Mouse (Mus musculus): Measurements from ENCODE around the gene Trim66. TPM values are rescaled to one million over a fixed set of nuclear protein-coding genes. Genes with fewer than 3 reads are reported as not detected.

Trim66 gene
- polyA plus RNA-seq, 1 experiment from 2014 or later: 5.6 TPM

DNA sequence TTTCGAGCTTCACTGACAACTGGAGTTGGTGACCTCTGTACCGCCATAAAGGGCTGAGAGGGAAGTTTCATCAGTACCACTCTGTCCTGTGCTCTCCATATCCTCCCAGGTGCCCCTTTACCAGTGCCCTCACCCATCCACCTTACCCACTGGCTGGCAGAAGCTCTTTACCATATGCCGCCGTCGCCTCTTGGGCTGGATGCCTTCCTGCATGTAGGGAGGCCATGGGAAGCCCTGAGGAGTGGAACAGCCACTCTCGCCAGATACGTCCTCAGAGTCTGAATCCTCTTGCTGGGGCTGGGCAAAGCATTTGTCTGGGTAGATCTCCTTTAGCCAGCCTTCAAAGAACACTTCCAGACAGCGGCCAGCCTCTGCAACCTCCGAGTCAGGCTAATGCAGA lies 53.1 kb downstream of the Trim66 start:
- H3K9me3 ChIP-seq (replicated peaks): no peaks in the 10 kb centered on the region
- 85% methylated on average over 9 of the region's 9 CpGs for WGBS
- no peak overlapping the region for H3K4me2 ChIP-seq (replicated peaks)
- ATAC-seq (ENCODE audit: insufficient number of reproducible peaks, low FRiP score, low TSS enrichment, low read depth): no peak
- H3K36me3 ChIP-seq: no peaks in the 10 kb centered on the region
- H3K27ac ChIP-seq (replicated peaks): no peak overlapping the region
- H3K9ac ChIP-seq: no peak overlapping the region
- H3K4me3 ChIP-seq (replicated peaks): no peak overlapping the region
- H3K4me1 ChIP-seq: no peaks in the 10 kb centered on the region
- no peaks in the 10 kb centered on the region for H3K27me3 ChIP-seq

DNA sequence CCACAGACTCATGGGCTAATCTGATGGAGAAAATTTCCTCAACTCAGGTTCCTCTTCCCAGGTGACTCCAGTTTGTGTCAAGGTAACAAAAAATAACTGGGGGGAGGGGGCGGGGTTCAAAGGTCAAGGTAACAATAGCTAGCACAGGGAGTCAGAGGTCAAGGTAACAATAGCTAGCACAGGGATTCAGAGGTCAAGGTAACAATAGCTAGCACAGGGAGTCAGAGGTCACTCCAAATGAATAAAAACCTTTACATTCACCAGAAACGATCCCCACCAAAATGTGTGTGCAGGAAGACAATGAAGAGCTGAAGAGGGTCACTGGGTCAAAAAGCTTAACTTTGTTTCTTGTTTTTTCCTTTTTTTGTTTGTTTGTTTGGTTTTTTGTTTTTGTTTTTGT lies 59.9 kb downstream of the Trim66 start:
- Histone ChIP-seq H3K36me3 (no peaks in the 10 kb centered on the region), H3K9me3 (replicated peaks) (no peaks in the 10 kb centered on the region), H3K27me3 (no peaks in the 10 kb centered on the region), H3K4me2 (replicated peaks) (no peak overlapping the region), H3K9ac (no peak overlapping the region), H3K27ac (replicated peaks) (no peak overlapping the region), H3K4me1 (no peaks in the 10 kb centered on the region), H3K4me3 (replicated peaks) (no peak overlapping the region)
- WGBS: 86% methylated on average over 2 of the region's 2 CpGs
- ATAC-seq (ENCODE audit: insufficient number of reproducible peaks, low FRiP score, low TSS enrichment, low read depth): no peak

DNA sequence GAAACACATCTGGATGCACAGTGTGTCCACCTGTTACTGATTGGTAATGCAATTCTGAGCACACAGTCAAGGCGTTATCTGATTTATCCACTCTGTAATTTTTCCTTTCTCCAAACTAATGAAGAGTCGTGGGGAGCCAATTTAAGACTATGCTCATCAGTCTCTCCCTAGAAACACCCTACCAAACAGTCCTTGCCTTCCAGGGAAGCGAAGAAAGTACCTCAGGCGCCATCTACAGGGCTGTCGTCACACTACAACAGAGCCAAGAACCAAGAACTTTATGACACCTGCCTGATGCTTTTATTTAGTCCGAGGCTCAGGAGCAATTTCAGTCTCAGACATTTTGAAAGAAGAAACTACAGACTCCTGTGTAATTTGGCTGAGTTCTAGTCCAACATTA lies 62.9 kb downstream of the Trim66 start:
- no peak for ATAC-seq (ENCODE audit: insufficient number of reproducible peaks, low FRiP score, low TSS enrichment, low read depth)
- no peak overlapping the region for H3K9ac ChIP-seq
- no peaks in the 10 kb centered on the region for H3K36me3 ChIP-seq
- 0 out of 2 replicates have a peak, but pooled peaks cover under 1% of the 10 kb centered on the region for H3K4me1 ChIP-seq
- H3K4me2 ChIP-seq (replicated peaks): no peak overlapping the region
- H3K9me3 ChIP-seq (replicated peaks): no peaks in the 10 kb centered on the region
- 12% methylated on average over 6 of the region's 6 CpGs for WGBS
- no peaks in the 10 kb centered on the region for H3K27me3 ChIP-seq
- no peak overlapping the region for H3K27ac ChIP-seq (replicated peaks)
- H3K4me3 ChIP-seq (replicated peaks): no peak overlapping the region

DNA sequence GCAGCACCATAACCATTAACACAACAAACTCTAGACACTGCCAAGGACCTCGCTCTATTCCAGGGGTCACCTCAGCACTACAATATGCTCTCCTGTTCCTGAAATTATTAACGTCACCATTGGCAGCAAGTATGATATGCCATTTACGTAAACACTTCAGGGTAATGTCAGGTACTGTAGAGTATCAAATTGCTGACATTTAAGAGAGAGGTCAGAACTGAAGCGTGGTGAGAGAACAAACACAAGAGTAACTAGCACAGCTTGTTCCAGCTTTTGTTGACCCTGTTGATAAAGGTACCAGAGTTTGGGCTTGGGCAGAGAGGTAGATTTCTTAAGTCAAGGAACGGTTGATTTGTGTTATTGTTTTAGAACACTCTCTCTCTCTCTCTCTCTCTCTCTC lies 65.2 kb downstream of the Trim66 start:
- no peak overlapping the region for H3K27ac ChIP-seq (replicated peaks)
- H3K9me3 ChIP-seq (replicated peaks): no peaks in the 10 kb centered on the region
- H3K36me3 ChIP-seq: no peaks in the 10 kb centered on the region
- no peak for ATAC-seq (ENCODE audit: insufficient number of reproducible peaks, low FRiP score, low TSS enrichment, low read depth)
- peaks cover 19% of the 10 kb centered on the region for H3K4me1 ChIP-seq
- no peak overlapping the region for H3K4me2 ChIP-seq (replicated peaks)
- peaks cover 6% of the 10 kb centered on the region for H3K27me3 ChIP-seq
- H3K4me3 ChIP-seq (replicated peaks): no peak overlapping the region
- no peak overlapping the region for H3K9ac ChIP-seq
- WGBS: 62% methylated on average over 5 of the region's 5 CpGs

DNA sequence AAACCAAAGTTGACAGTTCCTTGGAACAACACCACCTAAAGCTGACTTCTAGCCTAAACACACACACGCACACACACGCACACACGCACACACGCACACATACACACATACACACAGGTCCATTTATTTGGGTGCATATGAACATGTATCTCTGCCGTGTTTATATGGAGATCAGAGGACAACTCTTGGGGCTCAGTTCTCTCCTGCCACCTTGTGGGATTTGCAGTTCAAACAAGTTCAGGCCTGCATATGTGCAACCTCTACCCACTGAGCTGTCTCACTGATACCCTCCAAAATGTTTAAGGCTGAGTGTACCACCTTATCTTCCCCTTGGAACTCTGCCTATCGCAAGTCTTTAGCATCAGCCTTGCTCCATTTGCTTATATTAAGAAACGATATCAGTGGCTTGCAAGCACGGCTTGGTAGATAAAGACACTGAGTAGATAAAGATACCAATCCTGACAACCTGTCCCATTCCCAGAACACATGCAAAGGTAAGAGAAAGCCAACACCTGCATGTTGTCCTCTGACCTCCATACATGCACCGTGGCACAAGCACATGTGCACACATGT lies 67.2 kb downstream of the Trim66 start:
- Histone ChIP-seq H3K4me1 (peaks cover 19% of the 10 kb centered on the region), H3K9me3 (replicated peaks) (no peaks in the 10 kb centered on the region), H3K27ac (replicated peaks) (no peak overlapping the region), H3K9ac (no peak overlapping the region), H3K4me3 (replicated peaks) (no peak overlapping the region), H3K4me2 (replicated peaks) (no peak overlapping the region), H3K27me3 (peaks cover 6% of the 10 kb centered on the region), H3K36me3 (no peaks in the 10 kb centered on the region)
- ATAC-seq (ENCODE audit: insufficient number of reproducible peaks, low FRiP score, low TSS enrichment, low read depth): no peak
- WGBS: 83% methylated on average over 9 of the region's 9 CpGs

DNA sequence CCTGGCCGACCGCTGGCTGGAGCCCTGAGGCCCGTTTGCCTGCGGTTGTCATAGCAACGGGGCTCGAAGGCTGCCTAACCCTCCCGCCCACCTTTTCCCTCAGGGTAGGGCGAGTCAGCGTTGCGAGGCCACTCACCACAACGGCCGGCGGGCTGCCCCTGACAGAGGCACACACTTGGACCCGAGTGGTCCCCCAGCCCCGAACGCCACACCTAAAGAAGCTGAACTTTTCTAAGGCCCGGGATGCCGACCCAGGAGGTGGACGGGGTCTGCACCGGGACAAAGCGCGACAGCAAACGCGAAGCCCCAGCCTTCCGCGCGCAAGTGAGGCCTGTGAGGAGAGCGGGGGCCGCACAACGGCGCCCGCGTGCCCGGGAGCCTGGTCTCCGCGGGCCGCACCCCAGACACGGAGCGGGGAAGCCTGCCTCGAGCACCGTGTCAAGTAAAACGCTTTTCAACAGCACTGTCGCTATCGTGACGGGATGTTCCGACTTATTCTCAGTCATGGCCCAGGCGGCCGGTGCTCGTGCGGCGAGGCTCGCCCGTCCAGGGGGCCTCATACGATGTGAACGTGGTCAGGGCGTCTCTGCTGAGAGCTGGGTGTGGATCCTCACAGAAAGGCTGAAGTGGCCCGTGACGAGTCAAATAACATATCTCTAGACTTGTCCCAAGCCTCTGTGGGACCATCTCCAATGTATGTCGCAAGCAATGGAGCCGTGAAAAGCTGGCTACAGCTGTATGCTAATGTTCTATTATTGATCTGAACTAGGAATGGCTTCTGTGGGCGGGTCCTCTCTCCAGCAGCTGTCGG lies 68.9 kb downstream of the Trim66 start, which contains the start of gene Stk33:
Gene Stk33 (minus strand): TSS at position 301 of the 811 bp plus-strand sequence.
- peak; percentile 81 for ATAC-seq (ENCODE audit: insufficient number of reproducible peaks, low FRiP score, low TSS enrichment, low read depth)
- no peaks in the 10 kb centered on the region for H3K9me3 ChIP-seq (replicated peaks)
- H3K4me2 ChIP-seq (replicated peaks): peak within 1 kb of the TSS; percentile 91
- H3K9ac ChIP-seq: peak within 1 kb of the TSS; percentile 50
- no peak within 1 kb of the TSS for H3K27ac ChIP-seq (replicated peaks)
- peak within 1 kb of the TSS; percentile 51 for H3K4me3 ChIP-seq (replicated peaks)
- peaks cover 6% of the 10 kb centered on the region for H3K27me3 ChIP-seq
- H3K36me3 ChIP-seq: no peaks in the 10 kb centered on the region
- H3K4me1 ChIP-seq: peaks cover 19% of the 10 kb centered on the region
- under 1% methylated on average over 62 of the region's 62 CpGs for WGBS

DNA sequence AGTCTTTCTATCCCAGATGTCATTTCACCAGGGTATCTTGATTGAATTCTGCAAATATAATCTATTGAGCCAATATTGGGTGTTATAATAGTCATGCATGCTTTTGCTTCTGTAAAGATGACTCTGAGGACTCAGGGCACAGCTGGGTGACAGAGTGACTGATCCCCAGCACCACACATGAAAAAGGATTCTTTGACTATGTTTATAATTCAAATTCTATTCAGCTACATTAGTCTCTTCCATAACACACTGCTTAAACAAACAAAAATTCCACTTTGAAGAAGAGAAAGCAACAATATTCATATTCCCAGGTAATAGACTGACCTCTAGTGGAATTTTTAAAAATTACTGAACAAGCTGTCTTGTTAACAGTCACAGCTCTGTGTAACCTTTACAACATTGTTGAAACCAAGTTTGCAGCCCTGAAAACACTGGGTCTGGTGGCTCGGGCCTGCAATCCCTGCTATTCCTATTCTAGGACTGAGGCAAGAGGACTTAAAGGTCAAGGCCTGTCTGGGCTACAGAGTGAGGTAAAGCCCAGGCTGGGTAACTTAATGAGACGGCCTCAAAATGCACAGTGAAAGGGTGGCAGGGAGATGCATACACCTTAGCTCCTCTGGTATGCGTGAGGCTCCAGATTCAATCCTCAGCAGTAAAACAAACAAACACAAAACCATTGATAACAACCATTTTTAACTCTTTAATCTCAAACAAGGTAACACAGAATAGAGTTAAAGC lies 83.3 kb downstream of the Trim66 start:
- no peaks in the 10 kb centered on the region for H3K4me1 ChIP-seq
- H3K4me3 ChIP-seq (replicated peaks): no peak overlapping the region
- no peak overlapping the region for H3K27ac ChIP-seq (replicated peaks)
- no peaks in the 10 kb centered on the region for H3K36me3 ChIP-seq
- no peaks in the 10 kb centered on the region for H3K27me3 ChIP-seq
- WGBS: 60% methylated on average over 3 of the region's 3 CpGs
- H3K9me3 ChIP-seq (replicated peaks): no peaks in the 10 kb centered on the region
- no peak overlapping the region for H3K4me2 ChIP-seq (replicated peaks)
- no peak overlapping the region for H3K9ac ChIP-seq
- ATAC-seq (ENCODE audit: insufficient number of reproducible peaks, low FRiP score, low TSS enrichment, low read depth): no peak

DNA sequence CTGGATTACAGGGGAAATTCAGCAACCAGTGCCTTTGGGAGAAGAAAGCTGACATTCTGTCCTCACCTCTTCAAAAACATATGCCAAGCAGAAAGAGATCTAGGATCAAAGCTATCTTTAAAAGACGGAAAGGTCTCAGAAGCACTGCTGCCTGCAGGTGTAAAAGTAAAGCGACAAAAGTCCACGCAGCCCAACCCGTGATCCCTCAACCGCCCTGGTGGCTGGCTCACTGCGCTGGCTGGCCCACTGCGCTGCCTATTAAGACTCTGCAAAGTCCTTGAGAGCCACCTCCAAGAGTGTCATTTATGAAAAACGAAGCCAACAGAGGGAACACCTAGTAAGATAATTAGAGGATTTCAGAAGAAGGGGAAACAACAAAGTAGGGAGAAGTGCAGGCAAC lies 85.1 kb downstream of the Trim66 start:
- H3K4me1 ChIP-seq: no peaks in the 10 kb centered on the region
- H3K4me3 ChIP-seq (replicated peaks): no peak overlapping the region
- H3K9ac ChIP-seq: no peak overlapping the region
- H3K9me3 ChIP-seq (replicated peaks): no peaks in the 10 kb centered on the region
- no peaks in the 10 kb centered on the region for H3K36me3 ChIP-seq
- no peaks in the 10 kb centered on the region for H3K27me3 ChIP-seq
- ATAC-seq (ENCODE audit: insufficient number of reproducible peaks, low FRiP score, low TSS enrichment, low read depth): no peak
- no peak overlapping the region for H3K4me2 ChIP-seq (replicated peaks)
- no peak overlapping the region for H3K27ac ChIP-seq (replicated peaks)
- WGBS: 67% methylated on average over 8 of the region's 8 CpGs

DNA sequence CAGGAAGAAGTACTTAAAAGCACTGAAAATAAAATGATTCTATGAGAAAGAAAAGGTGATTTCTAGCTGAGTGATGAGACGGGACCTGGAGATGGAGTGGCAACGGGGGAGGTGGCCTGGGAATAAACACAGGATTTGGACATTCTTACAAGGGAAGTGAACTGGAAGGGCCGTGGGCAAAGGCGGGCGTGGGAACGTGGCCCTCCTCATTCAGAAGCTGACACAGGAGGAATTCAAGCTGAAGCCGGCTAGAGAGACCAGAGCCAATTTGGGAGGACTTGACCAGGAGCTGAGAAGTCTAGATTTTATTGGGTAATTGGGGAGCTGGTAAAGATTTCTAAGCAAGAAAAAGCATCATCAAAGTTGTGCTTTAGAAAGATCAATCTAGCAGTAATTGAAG lies 102.4 kb downstream of the Trim66 start:
- H3K9ac ChIP-seq: no peak overlapping the region
- H3K27me3 ChIP-seq: no peaks in the 10 kb centered on the region
- ATAC-seq (ENCODE audit: insufficient number of reproducible peaks, low FRiP score, low TSS enrichment, low read depth): no peak
- WGBS: 56% methylated on average over 7 of the region's 7 CpGs
- no peaks in the 10 kb centered on the region for H3K4me1 ChIP-seq
- no peak overlapping the region for H3K4me3 ChIP-seq (replicated peaks)
- H3K27ac ChIP-seq (replicated peaks): no peak overlapping the region
- H3K36me3 ChIP-seq: no peaks in the 10 kb centered on the region
- no peak overlapping the region for H3K4me2 ChIP-seq (replicated peaks)
- no peaks in the 10 kb centered on the region for H3K9me3 ChIP-seq (replicated peaks)

DNA sequence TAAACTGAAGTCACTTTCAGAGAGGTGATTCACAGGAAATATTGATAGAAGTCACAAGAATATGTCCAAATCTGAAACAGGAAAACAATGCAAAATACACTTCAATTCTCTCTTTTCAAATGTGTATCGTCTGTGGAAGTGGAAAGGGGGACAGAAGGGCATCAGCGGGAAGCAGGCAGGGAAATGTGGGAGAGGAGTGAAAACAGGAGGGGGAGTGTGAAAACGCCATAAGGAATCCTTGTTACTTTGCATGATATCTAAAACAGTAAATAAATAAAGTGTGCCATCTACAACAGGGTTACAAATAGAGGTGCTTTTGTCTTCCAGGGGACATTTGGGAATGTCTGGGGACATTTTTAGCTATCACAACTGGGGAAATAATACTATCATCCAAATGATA lies 108.6 kb downstream of the Trim66 start:
- no peak overlapping the region for H3K4me2 ChIP-seq (replicated peaks)
- H3K9me3 ChIP-seq (replicated peaks): no peaks in the 10 kb centered on the region
- no peak overlapping the region for H3K27ac ChIP-seq (replicated peaks)
- 72% methylated on average over 3 of the region's 3 CpGs for WGBS
- H3K27me3 ChIP-seq: no peaks in the 10 kb centered on the region
- H3K9ac ChIP-seq: no peak overlapping the region
- ATAC-seq (ENCODE audit: insufficient number of reproducible peaks, low FRiP score, low TSS enrichment, low read depth): no peak
- no peak overlapping the region for H3K4me3 ChIP-seq (replicated peaks)
- no peaks in the 10 kb centered on the region for H3K4me1 ChIP-seq
- no peaks in the 10 kb centered on the region for H3K36me3 ChIP-seq

Data from embryonic facial prominence, embryonic 15.5 days (tissue).